Mouse (Mus musculus) liver, embryonic 16.5 days (tissue): Measurements from ENCODE around the gene Ntrk1. TPM values are rescaled to one million over a fixed set of nuclear protein-coding genes. Genes with fewer than 3 reads are reported as not detected.

Source experiments
- ATAC-seq: fragments of 200-750 bp; cut with Nextera tagmentation; 2 replicates; pipeline ENCODE4 v1.8.0; 2017; ENCODE audit warnings: low read depth, mild to moderate bottlenecking, moderate number of reproducible peaks, moderate library complexity
- H3K27ac ChIP-seq: fragments of 300-500 bp; sonication (generic); 2 replicates; pipeline ENCODE4 v1.5.1; 2014; ENCODE audit warnings: mild to moderate bottlenecking, low read length
- H3K27me3 ChIP-seq: fragments of 300-500 bp; sonication (generic); 2 replicates; pipeline ENCODE4 v1.6.1; 2014; ENCODE audit warnings: low read depth, low read length, mixed read lengths; ENCODE audit not compliant: control insufficient read depth, insufficient read depth
- H3K36me3 ChIP-seq: fragments of 300-500 bp; sonication (generic); 2 replicates; pipeline ENCODE4 v1.6.1; 2014; ENCODE audit warnings: mild to moderate bottlenecking; ENCODE audit not compliant: control insufficient read depth, insufficient read depth
- H3K4me1 ChIP-seq: fragments of 300-500 bp; sonication (generic); 2 replicates; pipeline ENCODE4 v1.6.1; 2014; ENCODE audit warnings: low read depth, low read length, mixed read lengths; ENCODE audit not compliant: control insufficient read depth
- H3K4me2 ChIP-seq: fragments of 300-500 bp; sonication (generic); 2 replicates; pipeline ENCODE4 v1.6.1; 2014; ENCODE audit warnings: low read depth, low read length, mixed read lengths
- H3K4me3 ChIP-seq: fragments of 300-500 bp; sonication (generic); 2 replicates; pipeline ENCODE4 v1.5.1; 2014; ENCODE audit warnings: low read depth, mild to moderate bottlenecking, low read length
- H3K9ac ChIP-seq: fragments of 300-500 bp; sonication (generic); 2 replicates; pipeline ENCODE4 v1.6.1; 2014; ENCODE audit warnings: low read depth, low read length
- H3K9me3 ChIP-seq: fragments of 300-500 bp; sonication (generic); replicated peaks from 2 replicates; pipeline ENCODE4 v1.6.1; 2016; ENCODE audit warnings: low read length; ENCODE audit not compliant: control insufficient read depth
- WGBS: fragments of 180-500 bp; shearing (Covaris S2); extraction: QIAGEN DNeasy Blood & Tissue Kit; methylation state at CpG from one replicate; pipeline ENCODE4 v1.1.7; 2014; ENCODE audit not compliant: insufficient replicate concordance; 5-methylcytosine and 5-hydroxymethylcytosine counted together
- polyA plus RNA-seq: library from polyadenylated mRNA; unstranded; fragments of >200 nt; fragmentation: Nextera tagmentation; extraction: Ambion mirVana; gene quantifications from 2 replicates; pipeline ENCODE4 v1.2.1, GENCODE M21; 2015

The Ntrk1 gene
- polyA plus RNA-seq, 1 experiment from 2014 or later, result 0.18 TPM

DNA sequence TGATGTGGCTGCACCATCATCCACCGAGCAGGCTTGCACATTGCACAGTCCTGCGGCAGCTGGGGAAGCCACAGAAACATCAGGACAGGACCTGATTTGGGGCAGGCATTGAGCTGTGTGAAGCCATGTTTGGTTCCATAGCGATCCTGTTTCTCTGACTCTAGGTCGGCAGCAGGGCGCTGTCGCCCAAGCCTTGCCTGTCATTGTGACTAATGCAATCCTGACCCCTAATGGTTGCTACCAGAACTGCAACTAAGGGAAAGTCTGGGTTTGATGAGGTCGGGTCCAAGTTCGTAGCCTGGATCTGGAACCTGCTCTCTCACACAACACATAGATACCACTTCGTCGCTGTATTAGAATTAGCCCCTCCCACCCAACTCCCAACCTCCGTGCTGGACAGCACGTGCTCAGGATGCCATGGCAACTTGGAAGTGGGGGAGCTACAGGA is 21.7 kb upstream of the Ntrk1 start:
- Histone ChIP-seq H3K4me2 (no peak overlapping the region), H3K27me3 (peaks cover 8% of the 10 kb centered on the region), H3K4me1 (no peaks in the 10 kb centered on the region), H3K4me3 (no peak overlapping the region), H3K27ac (no peak overlapping the region), H3K9ac (no peak overlapping the region), H3K36me3 (no peaks in the 10 kb centered on the region), H3K9me3 (no peaks in the 10 kb centered on the region)
- WGBS, result 8% methylated on average over 12 of the region's 12 CpGs
- no peak; the same call in 1 of the 2 replicates for ATAC-seq

DNA sequence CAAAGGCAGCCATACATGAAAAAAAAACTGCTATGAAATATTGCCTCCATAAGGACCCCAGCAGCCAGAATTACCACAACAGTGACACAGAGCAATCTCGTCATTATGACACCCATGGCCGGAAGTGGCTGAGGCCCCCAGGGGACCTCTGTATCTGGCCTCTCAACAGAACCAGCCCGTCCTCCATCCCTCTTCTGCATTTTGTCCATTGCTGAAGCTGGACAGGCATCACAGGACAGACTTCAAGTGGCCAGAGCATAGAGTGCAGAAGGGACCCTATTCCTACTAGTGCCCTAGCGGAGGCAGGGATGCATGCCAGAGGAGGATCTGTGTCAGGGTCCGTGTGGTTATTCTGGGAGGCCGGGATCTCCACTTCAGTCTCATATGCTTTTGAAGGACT is 21.2 kb upstream of the Ntrk1 start:
- H3K27ac ChIP-seq, result no peak overlapping the region
- no peaks in the 10 kb centered on the region for H3K36me3 ChIP-seq
- 43% methylated on average over 6 of the region's 6 CpGs for WGBS
- H3K9me3 ChIP-seq, result no peaks in the 10 kb centered on the region
- H3K4me1 ChIP-seq, result no peaks in the 10 kb centered on the region
- ATAC-seq, result no peak
- no peak overlapping the region for H3K4me3 ChIP-seq
- H3K4me2 ChIP-seq, result no peak overlapping the region
- peaks cover 13% of the 10 kb centered on the region for H3K27me3 ChIP-seq
- no peak overlapping the region for H3K9ac ChIP-seq

DNA sequence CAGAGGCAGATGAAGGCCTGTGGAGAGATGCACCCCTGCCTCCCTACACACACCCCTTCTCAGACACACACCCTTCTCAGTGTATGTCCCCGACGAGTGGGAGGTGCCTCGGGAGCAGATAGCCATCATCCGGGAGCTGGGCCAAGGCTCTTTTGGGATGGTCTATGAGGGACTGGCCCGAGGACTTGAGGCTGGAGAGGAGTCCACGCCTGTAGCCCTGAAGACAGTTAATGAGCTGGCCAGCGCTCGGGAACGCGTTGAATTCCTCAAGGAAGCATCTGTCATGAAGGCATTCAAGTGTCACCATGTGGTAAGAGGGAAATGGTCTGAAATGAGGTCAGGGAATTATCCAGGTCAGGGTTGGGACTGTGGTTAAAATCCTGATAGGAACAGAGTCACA is 17.9 kb upstream of the Ntrk1 start:
- Histone ChIP-seq H3K4me2 (no peak overlapping the region), H3K27ac (no peak overlapping the region), H3K9ac (no peak overlapping the region), H3K4me3 (no peak overlapping the region), H3K36me3 (no peaks in the 10 kb centered on the region), H3K4me1 (no peaks in the 10 kb centered on the region; the same call in 1 of the 2 replicates), H3K9me3 (no peaks in the 10 kb centered on the region), H3K27me3 (peaks cover 42% of the 10 kb centered on the region)
- ATAC-seq, result no peak
- WGBS, result 38% methylated on average over 10 of the region's 10 CpGs

DNA sequence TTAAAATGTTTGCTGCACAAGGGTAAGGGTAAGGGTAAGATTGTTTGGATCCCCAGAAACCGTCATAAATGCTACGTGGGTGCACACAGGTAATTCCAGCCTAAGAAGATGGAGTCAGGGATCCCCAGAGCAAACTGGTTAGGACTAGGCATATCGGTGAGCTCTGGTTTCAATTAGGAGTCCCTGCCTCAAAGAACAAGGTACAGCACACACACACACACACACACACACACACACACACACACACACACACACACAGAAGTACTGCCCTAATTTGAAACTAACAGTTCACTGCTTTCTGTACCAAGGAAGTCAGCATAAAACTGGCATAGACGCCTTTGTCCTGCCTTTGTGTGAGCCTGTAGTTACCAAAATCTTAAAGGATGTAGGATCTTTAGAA is 17.5 kb upstream of the Ntrk1 start:
- H3K36me3 ChIP-seq, result no peaks in the 10 kb centered on the region
- ATAC-seq, result no peak
- no peak overlapping the region for H3K9ac ChIP-seq
- no peak overlapping the region for H3K4me3 ChIP-seq
- no peaks in the 10 kb centered on the region; the same call in 1 of the 2 replicates for H3K4me1 ChIP-seq
- no peaks in the 10 kb centered on the region for H3K9me3 ChIP-seq
- H3K4me2 ChIP-seq, result no peak overlapping the region
- H3K27me3 ChIP-seq, result peaks cover 42% of the 10 kb centered on the region
- no peak overlapping the region for H3K27ac ChIP-seq
- 57% methylated on average over 4 of the region's 4 CpGs for WGBS

DNA sequence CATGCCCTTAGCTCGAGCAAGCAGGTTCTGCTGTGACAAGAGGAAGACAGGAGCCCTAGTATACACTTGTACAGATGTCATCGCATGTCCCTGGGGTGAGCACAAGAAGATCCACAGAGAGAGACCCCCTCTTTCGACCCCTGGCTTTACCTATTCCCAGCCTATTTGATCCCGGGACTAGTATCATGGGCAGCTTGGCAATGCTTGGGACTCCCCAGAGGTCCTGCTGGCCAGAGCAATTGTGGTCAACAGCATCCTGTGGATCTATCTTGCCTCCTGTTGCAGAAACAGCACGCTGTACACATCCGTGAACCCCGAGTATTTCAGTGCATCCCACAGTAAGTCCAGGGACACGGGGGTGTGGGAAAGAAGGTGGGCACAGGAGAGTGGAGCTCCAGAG is 16.3 kb upstream of the Ntrk1 start:
- Histone ChIP-seq H3K4me2 (no peak overlapping the region), H3K27ac (no peak overlapping the region), H3K36me3 (no peaks in the 10 kb centered on the region), H3K9ac (no peak overlapping the region), H3K4me1 (no peaks in the 10 kb centered on the region; the same call in 1 of the 2 replicates), H3K9me3 (no peaks in the 10 kb centered on the region), H3K4me3 (no peak overlapping the region), H3K27me3 (peaks cover 42% of the 10 kb centered on the region)
- ATAC-seq, result no peak
- WGBS, result 56% methylated on average over 8 of the region's 8 CpGs

DNA sequence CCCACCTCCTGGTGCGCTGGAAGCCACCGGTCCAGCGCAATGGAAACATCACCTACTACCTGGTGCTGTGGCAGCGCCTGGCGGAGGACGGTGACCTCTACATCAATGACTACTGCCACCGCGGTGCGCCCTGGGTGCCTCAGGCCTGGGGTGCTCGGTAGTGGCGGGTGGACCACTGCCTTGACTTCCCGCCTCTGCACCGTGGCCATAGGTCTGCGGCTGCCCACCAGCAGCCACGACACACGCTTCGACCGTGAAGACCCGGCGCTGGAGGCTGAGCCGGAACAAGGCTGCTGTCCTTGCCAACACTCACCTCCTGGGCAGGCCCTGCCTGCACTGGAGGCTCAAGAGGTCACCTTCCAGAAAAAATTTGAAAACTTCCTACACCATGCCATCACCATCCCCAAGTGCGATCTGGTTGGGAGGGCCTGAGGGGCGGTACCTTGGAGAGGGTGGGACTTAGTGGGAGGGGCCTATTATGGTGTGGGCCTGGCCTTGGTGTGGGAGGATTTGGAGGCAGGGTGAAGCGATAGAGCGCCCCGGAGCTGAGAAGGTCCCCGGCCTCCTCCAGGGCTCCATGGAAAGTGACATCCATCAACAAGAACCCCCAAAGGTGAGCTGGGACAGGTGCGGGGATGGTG is 14.5 kb upstream of the Ntrk1 start:
- H3K4me2 ChIP-seq, result no peak overlapping the region
- 0 out of 2 replicates have a peak overlapping the region, but pooled peaks have one; percentile 3 for H3K4me3 ChIP-seq
- no peak overlapping the region for H3K27ac ChIP-seq
- H3K27me3 ChIP-seq, result peaks cover 48% of the 10 kb centered on the region
- ATAC-seq, result no peak
- no peaks in the 10 kb centered on the region for H3K36me3 ChIP-seq
- H3K9ac ChIP-seq, result no peak overlapping the region
- no peaks in the 10 kb centered on the region for H3K9me3 ChIP-seq
- WGBS, result 7% methylated on average over 28 of the region's 28 CpGs
- no peaks in the 10 kb centered on the region; the same call in 1 of the 2 replicates for H3K4me1 ChIP-seq

DNA sequence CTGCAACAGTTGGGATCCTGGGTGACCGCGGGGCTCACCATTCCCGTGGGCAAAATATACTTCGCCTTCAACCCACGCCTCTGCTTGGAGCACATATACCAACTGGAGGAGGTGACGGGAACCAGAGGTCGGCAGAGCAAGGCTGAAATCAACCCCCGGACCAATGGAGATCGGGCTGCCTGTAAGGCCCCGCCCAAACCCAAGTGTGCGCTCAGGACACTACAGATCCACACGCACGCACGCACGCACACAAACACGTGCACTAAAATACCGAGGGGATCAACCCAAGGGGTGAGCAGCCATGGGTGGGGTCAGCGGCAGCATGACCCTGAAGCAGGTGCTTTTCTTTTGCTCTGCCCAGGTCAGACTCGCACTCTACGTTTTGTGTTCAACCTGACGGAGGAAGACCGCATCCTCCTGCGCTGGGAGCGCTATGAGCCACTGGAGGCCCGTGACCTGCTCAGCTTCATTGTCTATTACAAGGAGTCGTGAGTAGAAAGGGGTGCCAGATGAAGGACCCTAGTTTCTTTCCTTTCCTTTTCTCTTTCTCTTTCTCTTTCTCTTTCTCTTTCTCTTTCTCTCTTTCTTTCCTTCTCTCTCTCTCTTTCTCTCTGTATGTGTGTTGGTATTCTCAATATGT is 9.2 kb upstream of the Ntrk1 start:
- Histone ChIP-seq H3K4me1 (no peaks in the 10 kb centered on the region), H3K4me3 (peak overlapping the region; percentile 32; the same call in 1 of the 2 replicates), H3K27ac (no peak overlapping the region), H3K9ac (no peak overlapping the region), H3K4me2 (peak overlapping the region; percentile 53), H3K9me3 (no peaks in the 10 kb centered on the region), H3K36me3 (no peaks in the 10 kb centered on the region), H3K27me3 (peaks cover 43% of the 10 kb centered on the region)
- no peak for ATAC-seq
- WGBS, result 2% methylated on average over 26 of the region's 26 CpGs

DNA sequence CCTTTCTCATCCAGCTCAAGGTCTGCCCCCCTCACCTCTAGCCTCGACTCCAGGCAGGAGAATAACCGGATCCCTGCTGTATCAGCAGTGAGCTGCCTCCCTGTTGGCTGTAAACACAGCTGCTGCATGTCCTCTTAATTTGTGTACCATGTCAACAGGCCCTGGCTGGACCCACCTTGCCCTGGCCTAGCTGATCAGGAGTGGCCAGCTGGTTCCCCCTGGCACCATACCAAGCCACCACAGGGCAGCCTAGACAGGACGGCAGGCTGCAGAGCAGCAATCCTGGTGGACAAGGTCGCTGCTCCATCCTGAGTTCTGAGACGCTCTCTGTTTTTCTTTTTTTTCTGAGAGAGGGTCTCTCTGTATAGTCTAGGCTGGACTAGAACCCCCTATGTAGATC is 6.7 kb upstream of the Ntrk1 start:
- Histone ChIP-seq H3K9me3 (no peaks in the 10 kb centered on the region), H3K4me3 (no peak overlapping the region), H3K4me2 (no peak overlapping the region), H3K27me3 (peaks cover 59% of the 10 kb centered on the region), H3K9ac (no peak overlapping the region), H3K4me1 (no peaks in the 10 kb centered on the region), H3K27ac (no peak overlapping the region), H3K36me3 (no peaks in the 10 kb centered on the region)
- ATAC-seq, result no peak
- 53% methylated on average over 5 of the region's 5 CpGs for WGBS

DNA sequence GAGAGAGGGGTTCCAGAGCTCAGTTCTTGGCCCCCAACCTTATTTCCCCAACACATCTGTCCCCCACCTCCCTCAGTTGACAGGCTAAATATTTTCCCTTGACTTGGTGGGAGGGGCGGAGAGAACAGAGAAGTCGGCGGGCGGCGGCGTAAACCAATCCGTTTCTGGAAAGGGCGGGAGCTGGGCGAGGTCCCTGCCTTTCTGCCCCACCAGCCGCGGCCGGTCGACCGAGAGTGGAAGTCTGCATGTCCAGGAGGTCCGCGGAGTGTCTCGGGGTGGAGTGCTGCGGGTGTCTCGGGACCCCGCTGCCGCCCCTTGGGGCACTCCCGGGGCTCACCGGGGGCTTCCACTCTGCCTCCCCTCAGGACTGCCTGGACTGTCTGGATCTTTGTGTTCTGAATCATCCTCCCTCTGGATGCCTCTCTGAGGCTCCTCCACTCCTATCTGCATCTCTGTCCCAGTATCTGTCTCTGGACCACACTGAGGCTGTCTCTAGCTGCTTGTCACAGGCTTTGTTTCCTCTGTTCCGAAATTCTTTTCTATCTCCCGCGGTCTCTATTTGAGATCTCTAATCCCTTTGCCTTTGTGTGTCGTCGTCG is 1.9 kb upstream of the Ntrk1 start, which contains the start of gene Insrr:
Gene Insrr (plus strand): TSS at position 216 of the 599 bp plus-strand sequence.
- Histone ChIP-seq H3K4me2 (no peak within 1 kb of the TSS), H3K4me1 (peaks cover 6% of the 10 kb centered on the region; the same call in 1 of the 2 replicates), H3K36me3 (no peaks in the 10 kb centered on the region), H3K27ac (no peak within 1 kb of the TSS), H3K9ac (no peak within 1 kb of the TSS), H3K9me3 (no peaks in the 10 kb centered on the region), H3K27me3 (peaks cover 83% of the 10 kb centered on the region), H3K4me3 (no peak within 1 kb of the TSS)
- WGBS, result 2% methylated on average over 29 of the region's 29 CpGs
- ATAC-seq, result no peak
